Mouse (Mus musculus): ENCODE data around the gene Kin. TPM values are rescaled to one million over a fixed set of nuclear protein-coding genes. Genes with fewer than 3 reads are reported as not detected.

The Kin gene
- polyA plus RNA-seq (2015; fragmentation: Nextera tagmentation; extraction: Ambion mirVana), result 15.4 and 16.2 TPM in 2 replicates

GRCm38 (mm10) chr2:10080310-10081010, at the start of gene Kin, which contains the start of gene Atp5c1:
Kin (plus strand) TSS chr2:10080593.
Atp5c1 (minus strand) TSS chr2:10080510.
- DNase-seq (ENCODE audit: low spot score) (peak; percentile 97), ATAC-seq (ENCODE audit: low FRiP score, low TSS enrichment) (peak; percentile 97)
- Histone ChIP-seq H3K9me3 (ENCODE audit: control insufficient read depth, low read length) (no peaks in the 10 kb centered on the region), H3K27ac (replicated peaks) (peak within 1 kb of the TSS; percentile 95), H3K27me3 (ENCODE audit: control insufficient read depth, insufficient read depth, low read length) (no peaks in the 10 kb centered on the region), H3K9ac (ENCODE audit: low read length) (peak within 1 kb of the TSS; percentile 99), H3K4me2 (replicated peaks; ENCODE audit: low read depth) (peak within 1 kb of the TSS; percentile 78), H3K4me1 (replicated peaks; ENCODE audit: control insufficient read depth, insufficient read depth) (peaks cover 9% of the 10 kb centered on the region), H3K36me3 (ENCODE audit: control insufficient read depth, insufficient read depth, low read length) (no peaks in the 10 kb centered on the region), H3K4me3 (ENCODE audit: low read depth, low read length) (peak within 1 kb of the TSS; percentile 97)
- under 1% methylated on average over 61 of the region's 61 CpGs for WGBS
- peak; percentile 66 for TF ChIP-seq EP300 (optimal IDR thresholded peaks at IDR 0.05)
- peak; percentile 64 for TF ChIP-seq CTCF (IDR thresholded peaks at IDR 0.05; ENCODE audit: low read depth)

GRCm38 (mm10) chr2:10033684-10034083, 46.7 kb upstream of the Kin start:
- TF ChIP-seq CTCF (IDR thresholded peaks at IDR 0.05; ENCODE audit: low read depth) (peak; percentile 56), EP300 (optimal IDR thresholded peaks at IDR 0.05) (no peak)
- H3K27me3 ChIP-seq (ENCODE audit: control insufficient read depth, insufficient read depth, low read length), result no peaks in the 10 kb centered on the region
- no peak overlapping the region for H3K4me3 ChIP-seq (ENCODE audit: low read depth, low read length)
- no peaks in the 10 kb centered on the region for H3K36me3 ChIP-seq (ENCODE audit: control insufficient read depth, insufficient read depth, low read length)
- no peak overlapping the region for H3K27ac ChIP-seq (replicated peaks)
- DNase-seq (ENCODE audit: low spot score), result no peak
- H3K9ac ChIP-seq (ENCODE audit: low read length), result no peak overlapping the region
- no peaks in the 10 kb centered on the region for H3K9me3 ChIP-seq (ENCODE audit: control insufficient read depth, low read length)
- WGBS, result 58% methylated on average over 4 of the region's 4 CpGs
- no peaks in the 10 kb centered on the region for H3K4me1 ChIP-seq (replicated peaks; ENCODE audit: control insufficient read depth, insufficient read depth)
- H3K4me2 ChIP-seq (replicated peaks; ENCODE audit: low read depth), result no peak overlapping the region
- no peak for ATAC-seq (ENCODE audit: low FRiP score, low TSS enrichment)

GRCm38 (mm10) chr2:10034976-10035375, 45.4 kb upstream of the Kin start:
- Histone ChIP-seq H3K4me2 (replicated peaks; ENCODE audit: low read depth) (no peak overlapping the region), H3K9ac (ENCODE audit: low read length) (no peak overlapping the region), H3K9me3 (ENCODE audit: control insufficient read depth, low read length) (no peaks in the 10 kb centered on the region), H3K27me3 (ENCODE audit: control insufficient read depth, insufficient read depth, low read length) (no peaks in the 10 kb centered on the region), H3K4me3 (ENCODE audit: low read depth, low read length) (no peak overlapping the region), H3K4me1 (replicated peaks; ENCODE audit: control insufficient read depth, insufficient read depth) (no peaks in the 10 kb centered on the region), H3K27ac (replicated peaks) (no peak overlapping the region), H3K36me3 (ENCODE audit: control insufficient read depth, insufficient read depth, low read length) (peaks cover under 1% of the 10 kb centered on the region; the same call in 1 of the 2 replicates)
- DNase-seq (ENCODE audit: low spot score) (no peak), ATAC-seq (ENCODE audit: low FRiP score, low TSS enrichment) (no peak)
- 83% methylated on average over 3 of the region's 3 CpGs for WGBS
- no peak for TF ChIP-seq EP300 (optimal IDR thresholded peaks at IDR 0.05)
- TF ChIP-seq CTCF (IDR thresholded peaks at IDR 0.05; ENCODE audit: low read depth), result no peak

GRCm38 (mm10) chr2:10047758-10048436, 32.5 kb upstream of the Kin start:
- H3K9ac ChIP-seq (ENCODE audit: low read length), result peak overlapping the region; percentile 83
- no peaks in the 10 kb centered on the region for H3K27me3 ChIP-seq (ENCODE audit: control insufficient read depth, insufficient read depth, low read length)
- no peaks in the 10 kb centered on the region for H3K36me3 ChIP-seq (ENCODE audit: control insufficient read depth, insufficient read depth, low read length)
- WGBS, result under 1% methylated on average over 44 of the region's 47 CpGs
- peak overlapping the region; percentile 94 for H3K4me3 ChIP-seq (ENCODE audit: low read depth, low read length)
- H3K9me3 ChIP-seq (ENCODE audit: control insufficient read depth, low read length), result no peaks in the 10 kb centered on the region
- peak overlapping the region; percentile 92 for H3K4me2 ChIP-seq (replicated peaks; ENCODE audit: low read depth)
- no peaks in the 10 kb centered on the region for H3K4me1 ChIP-seq (replicated peaks; ENCODE audit: control insufficient read depth, insufficient read depth)
- no peak overlapping the region for H3K27ac ChIP-seq (replicated peaks)
- peak; percentile 36 for DNase-seq (ENCODE audit: low spot score)
- ATAC-seq (ENCODE audit: low FRiP score, low TSS enrichment), result peak; percentile 55
- TF ChIP-seq CTCF (IDR thresholded peaks at IDR 0.05; ENCODE audit: low read depth) (peak; percentile 57), EP300 (optimal IDR thresholded peaks at IDR 0.05) (no peak)

GRCm38 (mm10) chr2:10048461-10048860, 31.9 kb upstream of the Kin start, which contains the start of gene Taf3:
Taf3 (minus strand) TSS chr2:10048596.
- TF ChIP-seq CTCF (IDR thresholded peaks at IDR 0.05; ENCODE audit: low read depth) (peak; percentile 9; the same call in 1 of the 2 replicates), EP300 (optimal IDR thresholded peaks at IDR 0.05) (no peak)
- no peaks in the 10 kb centered on the region for H3K4me1 ChIP-seq (replicated peaks; ENCODE audit: control insufficient read depth, insufficient read depth)
- ATAC-seq (ENCODE audit: low FRiP score, low TSS enrichment) (peak; percentile 95), DNase-seq (ENCODE audit: low spot score) (peak; percentile 94)
- H3K36me3 ChIP-seq (ENCODE audit: control insufficient read depth, insufficient read depth, low read length), result no peaks in the 10 kb centered on the region
- H3K9me3 ChIP-seq (ENCODE audit: control insufficient read depth, low read length), result no peaks in the 10 kb centered on the region
- no peaks in the 10 kb centered on the region for H3K27me3 ChIP-seq (ENCODE audit: control insufficient read depth, insufficient read depth, low read length)
- WGBS, result under 1% methylated on average over 36 of the region's 36 CpGs
- peak within 1 kb of the TSS; percentile 92 for H3K4me2 ChIP-seq (replicated peaks; ENCODE audit: low read depth)
- peak within 1 kb of the TSS; percentile 83 for H3K9ac ChIP-seq (ENCODE audit: low read length)
- no peak within 1 kb of the TSS for H3K27ac ChIP-seq (replicated peaks)
- peak within 1 kb of the TSS; percentile 94 for H3K4me3 ChIP-seq (ENCODE audit: low read depth, low read length)
